Comparison of ENCODE assay signal across 16 mouse cellular contexts in the genomic region with DNA sequence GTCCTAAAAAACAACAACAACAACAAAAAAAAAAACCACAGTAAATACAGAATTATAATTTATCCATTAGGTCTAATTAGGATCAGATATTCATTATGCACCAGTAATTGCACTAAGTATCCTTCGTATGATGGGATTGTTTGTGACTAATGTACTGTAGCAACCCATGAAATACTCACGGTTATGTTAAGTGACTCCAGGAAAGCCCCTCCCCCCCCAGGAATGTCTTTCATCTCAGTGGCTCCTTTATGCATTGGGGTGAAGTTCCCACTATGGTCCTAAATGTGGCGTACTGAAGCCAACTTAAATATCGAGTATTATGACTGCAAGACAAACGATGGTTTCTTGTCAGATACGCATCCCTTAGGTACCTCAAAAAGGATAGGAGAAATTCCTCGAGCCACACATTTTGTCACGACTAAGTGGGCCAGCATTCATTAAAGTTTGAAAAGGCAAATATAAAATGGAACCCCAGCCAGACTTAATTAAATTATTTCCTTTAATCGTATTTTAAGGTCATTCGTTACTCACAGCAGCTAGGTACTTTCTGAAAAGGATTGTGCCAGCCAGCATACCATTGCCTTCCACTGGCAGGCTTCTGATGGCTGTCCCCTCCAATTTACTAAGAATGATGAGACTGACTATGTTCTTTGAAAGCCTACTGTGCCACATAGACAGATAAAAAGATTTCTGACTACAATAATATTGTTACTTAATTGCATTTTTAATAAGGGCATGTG.
DNase-seq lines count a peak whose midpoint lies in the region; ATAC-seq and TF ChIP-seq lines count a peak whose summit lies in the region.
"Had no signal": no experiment of that assay in that cellular context is flagged by ENCODE, and none has a peak within 500 bp of the region (broad histone marks: within the 10 kb centered on the region; RNA-seq: fewer than 3 reads in every experiment).

No protein-coding gene starts in this region.

- no peak overlapping the region for H3K9ac ChIP-seq in hindbrain, embryonic 12.5 days
- H3K9ac ChIP-seq in hindbrain, embryonic 16.5 days (ENCODE audit: low read depth, low read length), result no peak overlapping the region
- H3K9ac ChIP-seq in neural tube, embryonic 12.5 days, result no peak overlapping the region
- no peak overlapping the region for H3K9ac ChIP-seq in forebrain, embryonic 15.5 days (replicated peaks)
- no peak overlapping the region for H3K9ac ChIP-seq in liver, postnatal 0 days (replicated peaks)
- H3K9ac ChIP-seq: liver, embryonic 12.5 days; lung, embryonic 15.5 days had no signal

- peak; percentile 51; the same call in 1 of the 2 replicates for ATAC-seq in hindbrain, embryonic 12.5 days (ENCODE audit: low FRiP score)
- no peak for ATAC-seq in hindbrain, embryonic 16.5 days
- ATAC-seq in neural tube, embryonic 12.5 days (ENCODE audit: low FRiP score, low read depth), result 0 out of 2 replicates have a peak, but pooled peaks have one; percentile 41
- ATAC-seq in forebrain, embryonic 15.5 days (replicated peaks), result peak; percentile 33; the same call in 1 of the 2 replicates
- ATAC-seq in liver, postnatal 0 days, result no peak
- ATAC-seq: liver, embryonic 12.5 days had no signal

- TF ChIP-seq POLR2A in thymus, adult 2 months (IDR thresholded peaks at IDR 0.05; ENCODE audit: control insufficient read depth, extremely low read depth, insufficient read depth, low read length, poor library complexity), result no peak

- no peak for TF ChIP-seq CTCF in thymus, adult 2 months (IDR thresholded peaks at IDR 0.05; ENCODE audit: borderline replicate concordance, control insufficient read depth, extremely low read depth, insufficient read depth, low read length, poor library complexity)
- TF ChIP-seq CTCF in liver, postnatal 0 days (IDR thresholded peaks at IDR 0.05; ENCODE audit: low read depth), result no peak

- H3K36me3 ChIP-seq in hindbrain, embryonic 12.5 days, result no peaks in the 10 kb centered on the region
- H3K36me3 ChIP-seq in hindbrain, embryonic 16.5 days (ENCODE audit: control insufficient read depth, insufficient read depth, low read length), result no peaks in the 10 kb centered on the region
- no peaks in the 10 kb centered on the region for H3K36me3 ChIP-seq in neural tube, embryonic 12.5 days
- H3K36me3 ChIP-seq in forebrain, embryonic 15.5 days, result no peaks in the 10 kb centered on the region
- H3K36me3 ChIP-seq in thymus, adult 2 months (ENCODE audit: control insufficient read depth, insufficient read depth, low read length), result no peaks in the 10 kb centered on the region
- no peaks in the 10 kb centered on the region for H3K36me3 ChIP-seq in liver, postnatal 0 days (replicated peaks; ENCODE audit: insufficient read depth, low read length)
- H3K36me3 ChIP-seq: limb, embryonic 10.5 days; liver, embryonic 12.5 days; lung, embryonic 15.5 days had no signal

- 41% methylated on average over 10 of the region's 10 CpGs for WGBS in hindbrain, embryonic 12.5 days
- WGBS in hindbrain, embryonic 16.5 days, result 25% methylated on average over 10 of the region's 10 CpGs
- 41% methylated on average over 10 of the region's 10 CpGs for WGBS in neural tube, embryonic 12.5 days
- WGBS in forebrain, embryonic 15.5 days, result 16% methylated on average over 10 of the region's 10 CpGs
- 90% methylated on average over 10 of the region's 10 CpGs for WGBS in thymus, adult 2 months
- 78% methylated on average over 10 of the region's 10 CpGs for WGBS in liver, postnatal 0 days (ENCODE audit: insufficient replicate concordance)

- H3K4me1 ChIP-seq in hindbrain, embryonic 12.5 days, result peaks cover 16% of the 10 kb centered on the region; the same call in 1 of the 2 replicates
- peaks cover 2% of the 10 kb centered on the region for H3K4me1 ChIP-seq in hindbrain, embryonic 16.5 days (ENCODE audit: control insufficient read depth, insufficient read depth, low read depth, low read length)
- H3K4me1 ChIP-seq in neural tube, embryonic 12.5 days, result peaks cover 13% of the 10 kb centered on the region
- H3K4me1 ChIP-seq in forebrain, embryonic 15.5 days, result peaks cover 35% of the 10 kb centered on the region
- no peaks in the 10 kb centered on the region for H3K4me1 ChIP-seq in thymus, adult 2 months (replicated peaks; ENCODE audit: control insufficient read depth, insufficient read depth, low read length)
- no peaks in the 10 kb centered on the region for H3K4me1 ChIP-seq in liver, postnatal 0 days (ENCODE audit: insufficient read depth)
- H3K4me1 ChIP-seq: liver, embryonic 12.5 days; lung, embryonic 15.5 days had no signal

- no peak for DNase-seq in neural tube, embryonic 10.5 days (ENCODE audit: extremely low spot score, low spot score)
- no peak for DNase-seq in thymus, adult 2 months
- DNase-seq in liver, postnatal 0 days, result no peak
- DNase-seq: cerebellum, adult 9-11 months; heart, adult 18-20 months; layer of hippocampus, postnatal 36 days; right cerebral cortex, postnatal 25 days; thymus, postnatal 25 days had no signal

- H3K4me2 ChIP-seq in hindbrain, embryonic 12.5 days (replicated peaks), result no peak overlapping the region
- no peak overlapping the region for H3K4me2 ChIP-seq in hindbrain, embryonic 16.5 days (ENCODE audit: low read length)
- no peak overlapping the region for H3K4me2 ChIP-seq in neural tube, embryonic 12.5 days (replicated peaks)
- H3K4me2 ChIP-seq in forebrain, embryonic 15.5 days (replicated peaks), result no peak overlapping the region
- no peak overlapping the region for H3K4me2 ChIP-seq in liver, postnatal 0 days (ENCODE audit: low read depth, low read length)
- H3K4me2 ChIP-seq: liver, embryonic 12.5 days; lung, embryonic 15.5 days had no signal

- H3K9me3 ChIP-seq in hindbrain, embryonic 12.5 days (replicated peaks), result no peaks in the 10 kb centered on the region
- no peaks in the 10 kb centered on the region for H3K9me3 ChIP-seq in hindbrain, embryonic 16.5 days (ENCODE audit: control insufficient read depth, low read length)
- no peaks in the 10 kb centered on the region for H3K9me3 ChIP-seq in neural tube, embryonic 12.5 days
- H3K9me3 ChIP-seq in forebrain, embryonic 15.5 days, result no peaks in the 10 kb centered on the region
- no peaks in the 10 kb centered on the region for H3K9me3 ChIP-seq in liver, postnatal 0 days (ENCODE audit: low read length)
- H3K9me3 ChIP-seq: limb, embryonic 10.5 days; liver, embryonic 12.5 days; lung, embryonic 15.5 days had no signal

- 0 out of 2 replicates have a peak overlapping the region, but pooled peaks have one; percentile 30 for H3K27ac ChIP-seq in hindbrain, embryonic 12.5 days
- H3K27ac ChIP-seq in hindbrain, embryonic 16.5 days (ENCODE audit: low read depth, low read length), result no peak overlapping the region
- no peak overlapping the region for H3K27ac ChIP-seq in neural tube, embryonic 12.5 days
- H3K27ac ChIP-seq in forebrain, embryonic 15.5 days (replicated peaks), result peak overlapping the region; percentile 60
- H3K27ac ChIP-seq in thymus, adult 2 months (ENCODE audit: control insufficient read depth, insufficient read depth, low read length), result no peak overlapping the region
- no peak overlapping the region for H3K27ac ChIP-seq in liver, postnatal 0 days (ENCODE audit: low read depth)
- H3K27ac ChIP-seq: limb, embryonic 10.5 days; liver, embryonic 12.5 days; lung, embryonic 15.5 days had no signal

- no peak for TF ChIP-seq EP300 in liver, postnatal 0 days (IDR thresholded peaks at IDR 0.05; ENCODE audit: low read depth)

- no peaks in the 10 kb centered on the region for H3K27me3 ChIP-seq in hindbrain, embryonic 12.5 days
- H3K27me3 ChIP-seq in hindbrain, embryonic 16.5 days (replicated peaks; ENCODE audit: control insufficient read depth, insufficient read depth, low read length), result no peaks in the 10 kb centered on the region
- H3K27me3 ChIP-seq in neural tube, embryonic 12.5 days (replicated peaks), result no peaks in the 10 kb centered on the region
- no peaks in the 10 kb centered on the region for H3K27me3 ChIP-seq in forebrain, embryonic 15.5 days
- no peaks in the 10 kb centered on the region for H3K27me3 ChIP-seq in thymus, adult 2 months (ENCODE audit: control insufficient read depth, insufficient read depth, low read length)
- H3K27me3 ChIP-seq in liver, postnatal 0 days (ENCODE audit: insufficient read depth, low read length), result no peaks in the 10 kb centered on the region
- H3K27me3 ChIP-seq: liver, embryonic 12.5 days; lung, embryonic 15.5 days had no signal

- no peak overlapping the region for H3K4me3 ChIP-seq in hindbrain, embryonic 12.5 days
- no peak overlapping the region for H3K4me3 ChIP-seq in hindbrain, embryonic 16.5 days (ENCODE audit: low read length)
- H3K4me3 ChIP-seq in neural tube, embryonic 12.5 days, result no peak overlapping the region
- H3K4me3 ChIP-seq in forebrain, embryonic 15.5 days, result no peak overlapping the region
- no peak overlapping the region for H3K4me3 ChIP-seq in thymus, adult 2 months (ENCODE audit: control insufficient read depth, insufficient read depth, low read length)
- no peak overlapping the region for H3K4me3 ChIP-seq in liver, postnatal 0 days (ENCODE audit: low read depth, low read length)
- H3K4me3 ChIP-seq: limb, embryonic 10.5 days; liver, embryonic 12.5 days; lung, embryonic 15.5 days; myocyte had no signal

Comparison
In these comparisons a context has a peak if more than half of its experiments do, and no peak if none do; other contexts are left out.
1. ATAC-seq: peak in hindbrain, embryonic 12.5 days (single experiment), neural tube, embryonic 12.5 days (single experiment) and forebrain, embryonic 15.5 days (single experiment); none in hindbrain, embryonic 16.5 days (single experiment) and liver, postnatal 0 days (single experiment).
2. H3K27ac ChIP-seq: peak in hindbrain, embryonic 12.5 days (single experiment) and forebrain, embryonic 15.5 days (single experiment); none in hindbrain, embryonic 16.5 days (single experiment), neural tube, embryonic 12.5 days (single experiment), thymus, adult 2 months (single experiment) and liver, postnatal 0 days (single experiment).